ENCODE assay signal across 33 mouse cellular contexts in genomic region chr4:83177471-83177870, GRCm38 (mm10).
"Had no signal": no experiment of that assay in that cellular context is flagged by ENCODE, and none has a peak within 500 bp of the region (broad histone marks: within the 10 kb centered on the region; RNA-seq: fewer than 3 reads in every experiment).

No protein-coding gene starts in this region.

- DNase-seq: left cerebral cortex, postnatal 4 days; liver; liver, embryonic 13.5 days; liver, postnatal 0 days; lung, adult 18-20 months; lung, adult 2 months; lung, embryonic 14.5 days; lung, postnatal 10 days; lung, postnatal 14 days; lung, postnatal 36 days; lung, postnatal 4 days; midbrain, embryonic 14.5 days had no signal

- H3K9ac ChIP-seq: limb, embryonic 12.5 days; limb, embryonic 13.5 days; limb, embryonic 15.5 days; liver, embryonic 12.5 days; liver, embryonic 13.5 days; liver, embryonic 14.5 days; liver, embryonic 15.5 days; liver, postnatal 0 days; lung, embryonic 14.5 days; lung, embryonic 15.5 days; midbrain, embryonic 12.5 days; midbrain, embryonic 13.5 days; midbrain, embryonic 15.5 days; neural tube, embryonic 12.5 days; neural tube, embryonic 13.5 days had no signal

- H3K4me2 ChIP-seq: limb, embryonic 12.5 days; limb, embryonic 13.5 days; limb, embryonic 15.5 days; liver, embryonic 11.5 days; liver, embryonic 12.5 days; liver, embryonic 13.5 days; liver, embryonic 15.5 days; lung, embryonic 14.5 days; lung, embryonic 15.5 days; midbrain, embryonic 11.5 days; midbrain, embryonic 12.5 days; midbrain, embryonic 13.5 days; midbrain, embryonic 15.5 days; neural tube, embryonic 12.5 days; neural tube, embryonic 13.5 days had no signal

- H3K36me3 ChIP-seq: limb, embryonic 10.5 days; limb, embryonic 12.5 days; limb, embryonic 13.5 days; limb, embryonic 15.5 days; liver, embryonic 12.5 days; liver, embryonic 13.5 days; liver, embryonic 15.5 days; lung, embryonic 15.5 days; midbrain, embryonic 10.5 days; midbrain, embryonic 12.5 days; midbrain, embryonic 13.5 days; midbrain, embryonic 15.5 days; neural tube, embryonic 12.5 days; neural tube, embryonic 13.5 days had no signal

- H3K4me3 ChIP-seq: limb, embryonic 10.5 days; limb, embryonic 12.5 days; limb, embryonic 13.5 days; limb, embryonic 15.5 days; liver, embryonic 12.5 days; liver, embryonic 13.5 days; liver, embryonic 15.5 days; lung, embryonic 15.5 days; megakaryocyte, embryonic 14.5 days; midbrain, embryonic 10.5 days; midbrain, embryonic 12.5 days; midbrain, embryonic 13.5 days; midbrain, embryonic 15.5 days; myocyte; neural tube, embryonic 12.5 days; neural tube, embryonic 13.5 days had no signal

- H3K27me3 ChIP-seq: limb, embryonic 12.5 days; limb, embryonic 13.5 days; limb, embryonic 15.5 days; liver, embryonic 12.5 days; liver, embryonic 13.5 days; liver, embryonic 15.5 days; lung, embryonic 15.5 days; megakaryocyte, embryonic 14.5 days; midbrain, embryonic 12.5 days; midbrain, embryonic 13.5 days; midbrain, embryonic 15.5 days; neural tube, embryonic 12.5 days; neural tube, embryonic 13.5 days had no signal

- H3K9me3 ChIP-seq: limb, embryonic 10.5 days; limb, embryonic 12.5 days; limb, embryonic 13.5 days; limb, embryonic 15.5 days; liver, embryonic 12.5 days; liver, embryonic 13.5 days; liver, embryonic 15.5 days; lung, embryonic 15.5 days; midbrain, embryonic 10.5 days; midbrain, embryonic 12.5 days; midbrain, embryonic 13.5 days; midbrain, embryonic 15.5 days; neural tube, embryonic 12.5 days; neural tube, embryonic 13.5 days had no signal

- H3K27ac ChIP-seq: limb, embryonic 10.5 days; limb, embryonic 12.5 days; limb, embryonic 13.5 days; limb, embryonic 15.5 days; liver, embryonic 12.5 days; liver, embryonic 13.5 days; liver, embryonic 14.5 days; liver, embryonic 15.5 days; lung, embryonic 15.5 days; macrophage; midbrain, embryonic 10.5 days; midbrain, embryonic 12.5 days; midbrain, embryonic 13.5 days; midbrain, embryonic 15.5 days; neural tube, embryonic 12.5 days; neural tube, embryonic 13.5 days had no signal

- H3K4me1 ChIP-seq: limb, embryonic 12.5 days; liver, embryonic 12.5 days; liver, embryonic 13.5 days; liver, embryonic 15.5 days; megakaryocyte, embryonic 14.5 days; midbrain, embryonic 10.5 days; midbrain, embryonic 12.5 days; midbrain, embryonic 13.5 days; midbrain, embryonic 15.5 days; neural tube, embryonic 12.5 days had no signal

- ATAC-seq: liver, embryonic 12.5 days; liver, postnatal 0 days; lung, postnatal 0 days; midbrain, embryonic 13.5 days; midbrain, embryonic 15.5 days; midbrain, embryonic 16.5 days had no signal
